Mouse (Mus musculus) forebrain, embryonic 16.5 days (tissue): Measurements from ENCODE around the gene Fam173a. TPM values are rescaled to one million over a fixed set of nuclear protein-coding genes. Genes with fewer than 3 reads are reported as not detected.
"Not testable (repeated sequence)": the region's sequence is repeated elsewhere in the genome, so short reads cannot be mapped to it uniquely, and the experiment has no call there.

Experiments used
- ATAC-seq: fragments of 200-750 bp; cut with Nextera tagmentation; 2 replicates; pipeline ENCODE4 v1.8.0; 2017; ENCODE audit warnings: mild to moderate bottlenecking, moderate library complexity
- H3K27ac ChIP-seq: fragments of 300-500 bp; sonication (generic); 2 replicates; pipeline ENCODE4 v1.5.1; 2014; ENCODE audit warnings: low read length, control low read depth
- H3K27me3 ChIP-seq: fragments of 300-500 bp; sonication (generic); replicated peaks from 2 replicates; pipeline ENCODE4 v1.6.1; 2014; ENCODE audit warnings: low read length; ENCODE audit not compliant: control insufficient read depth, insufficient read depth
- H3K36me3 ChIP-seq: fragments of 300-500 bp; sonication (generic); 2 replicates; pipeline ENCODE4 v1.6.1; 2014; ENCODE audit not compliant: control insufficient read depth, insufficient read depth
- H3K4me1 ChIP-seq: fragments of 300-500 bp; sonication (generic); replicated peaks from 2 replicates; pipeline ENCODE4 v1.6.1; 2014; ENCODE audit warnings: low read length; ENCODE audit not compliant: control insufficient read depth, insufficient read depth
- H3K4me2 ChIP-seq: fragments of 300-500 bp; sonication (generic); 2 replicates; pipeline ENCODE4 v1.6.1; 2014; ENCODE audit warnings: mild to moderate bottlenecking, low read length, control low read depth
- H3K4me3 ChIP-seq: fragments of 300-500 bp; sonication (generic); replicated peaks from 2 replicates; pipeline ENCODE4 v1.5.1; 2014; ENCODE audit warnings: mild to moderate bottlenecking, low read length, control low read depth
- H3K9ac ChIP-seq: fragments of 300-500 bp; sonication (generic); replicated peaks from 2 replicates; pipeline ENCODE4 v1.6.1; 2014; ENCODE audit warnings: low read depth, low read length, control low read depth
- H3K9me3 ChIP-seq: fragments of 300-500 bp; sonication (generic); 2 replicates; pipeline ENCODE4 v1.6.1; 2016; ENCODE audit warnings: low read length; ENCODE audit not compliant: control insufficient read depth
- WGBS: fragments of 180-500 bp; shearing (Covaris S2); extraction: QIAGEN DNeasy Blood & Tissue Kit; methylation state at CpG from one replicate; pipeline ENCODE4 v1.1.7; 2014; 5-methylcytosine and 5-hydroxymethylcytosine counted together
- polyA plus RNA-seq: library from polyadenylated mRNA; unstranded; fragments of >200 nt; fragmentation: Nextera tagmentation; extraction: Ambion mirVana; gene quantifications from 2 replicates; pipeline ENCODE4 v1.2.1, GENCODE M21; 2015

The Fam173a gene
- polyA plus RNA-seq, 1 experiment from 2014 or later, result 76.5 TPM

DNA sequence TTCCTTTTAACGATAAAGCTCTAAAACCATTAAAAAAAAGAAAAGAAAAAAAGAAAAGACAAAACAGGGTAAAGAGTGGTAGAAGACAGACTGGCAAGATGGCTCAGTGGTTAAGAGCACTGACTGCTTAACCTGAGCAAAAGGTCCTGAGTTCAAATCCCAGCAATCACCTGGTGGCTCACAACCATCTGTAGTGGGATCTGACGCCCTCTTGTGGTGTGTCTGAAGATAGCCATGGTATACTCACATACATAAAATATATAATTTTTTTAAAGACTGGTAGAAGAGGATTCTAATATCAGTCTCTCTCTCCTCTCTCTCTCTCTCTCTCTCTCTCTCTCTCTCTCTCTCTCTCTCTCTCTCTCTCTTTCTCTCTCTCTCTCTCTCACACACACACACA, 14.8 kb upstream of the Fam173a start:
- 48% methylated on average over 2 of the region's 2 CpGs for WGBS
- not testable (repeated sequence) for H3K4me3 ChIP-seq, H3K36me3 ChIP-seq, H3K9me3 ChIP-seq, H3K9ac ChIP-seq, H3K27me3 ChIP-seq, ATAC-seq, H3K27ac ChIP-seq, H3K4me2 ChIP-seq
- peaks cover 31% of the 10 kb centered on the region for H3K4me1 ChIP-seq

GRCm38 (mm10) chr17:25806507-25806906, 13.8 kb upstream of the Fam173a start:
- WGBS, result 77% methylated on average over 4 of the region's 4 CpGs
- no peak overlapping the region for H3K9ac ChIP-seq
- H3K4me2 ChIP-seq, result no peak overlapping the region
- H3K27ac ChIP-seq, result no peak overlapping the region
- ATAC-seq, result no peak
- H3K4me1 ChIP-seq, result peaks cover 34% of the 10 kb centered on the region
- no peaks in the 10 kb centered on the region for H3K27me3 ChIP-seq
- no peaks in the 10 kb centered on the region for H3K9me3 ChIP-seq
- no peak overlapping the region for H3K4me3 ChIP-seq
- H3K36me3 ChIP-seq, result no peaks in the 10 kb centered on the region

DNA sequence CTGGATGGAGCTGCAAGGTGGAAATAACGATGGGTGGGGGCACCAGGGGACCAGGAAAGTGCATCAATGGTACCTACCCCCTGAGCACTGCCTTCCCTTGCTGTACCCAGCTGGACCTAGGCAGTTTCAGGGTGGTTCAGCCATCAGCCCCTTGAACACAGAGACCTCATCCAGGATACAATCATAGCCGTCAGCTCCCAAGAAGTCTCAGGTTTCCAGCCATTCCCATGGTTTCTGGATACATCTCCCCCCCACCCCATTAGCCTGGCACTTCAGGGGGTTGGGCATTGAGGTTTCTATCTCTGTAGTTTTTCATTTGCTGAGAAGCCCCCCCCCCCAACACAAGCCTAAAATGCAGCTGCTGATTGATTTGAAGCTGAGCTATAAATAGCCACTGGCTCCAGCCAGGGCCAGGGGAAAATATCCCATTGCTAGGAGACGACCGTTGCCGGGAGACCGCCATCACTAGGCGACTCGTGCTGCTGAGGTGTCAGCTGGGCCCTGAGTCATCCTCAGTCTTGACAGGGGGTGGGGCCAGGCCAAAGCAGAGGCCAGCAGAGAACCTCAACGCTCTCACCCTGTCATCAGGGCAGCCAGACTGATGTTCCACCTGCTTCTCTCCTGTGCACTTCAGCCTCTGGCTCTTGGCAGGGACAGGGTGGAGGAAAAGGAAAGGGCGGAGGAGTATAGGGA, 10.3 kb upstream of the Fam173a start:
- Histone ChIP-seq H3K4me1 (peaks cover 14% of the 10 kb centered on the region), H3K9ac (peak overlapping the region; percentile 40), H3K27me3 (no peaks in the 10 kb centered on the region), H3K36me3 (no peaks in the 10 kb centered on the region), H3K4me3 (no peak overlapping the region), H3K27ac (peak overlapping the region; percentile 65), H3K9me3 (no peaks in the 10 kb centered on the region), H3K4me2 (peak overlapping the region; percentile 24)
- WGBS, result 8% methylated on average over 10 of the region's 10 CpGs
- peak; percentile 88 for ATAC-seq

DNA sequence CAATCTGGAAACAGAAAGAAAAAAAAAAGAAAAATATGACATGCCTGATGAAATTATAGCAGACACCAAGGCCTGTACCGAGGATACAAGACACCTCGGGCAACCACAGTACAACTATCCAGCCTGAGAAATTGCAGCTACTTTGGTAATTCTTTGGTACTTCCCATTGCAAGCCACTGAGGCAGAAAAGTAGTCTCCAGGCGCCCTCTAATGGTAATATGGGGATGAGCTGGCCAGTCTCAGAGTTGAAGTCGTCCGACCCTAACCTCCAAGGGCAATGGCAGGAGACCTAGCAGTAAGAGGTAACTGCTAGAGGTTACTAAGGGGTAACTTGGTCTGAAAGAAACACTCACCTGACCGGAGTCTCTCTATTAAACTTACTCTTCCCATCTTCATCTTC, 8.3 kb upstream of the Fam173a start:
- ATAC-seq, result peak; percentile 19; the same call in 1 of the 2 replicates
- 7% methylated on average over 6 of the region's 6 CpGs for WGBS

GRCm38 (mm10) chr17:25796951-25797369, 4.3 kb upstream of the Fam173a start, which contains the start of gene Metrn:
Gene Metrn, minus strand, starts transcription at chr17:25797136.
- Histone ChIP-seq H3K9ac (peak within 1 kb of the TSS; percentile 59), H3K4me1 (peaks cover 35% of the 10 kb centered on the region), H3K4me3 (peak within 1 kb of the TSS; percentile 55), H3K27me3 (no peaks in the 10 kb centered on the region; the same call in 1 of the 2 replicates), H3K9me3 (no peaks in the 10 kb centered on the region), H3K27ac (no peak within 1 kb of the TSS), H3K4me2 (peak within 1 kb of the TSS; percentile 74), H3K36me3 (no peaks in the 10 kb centered on the region)
- under 1% methylated on average over 35 of the region's 35 CpGs for WGBS
- peak; percentile 56 for ATAC-seq

More for the DNA sequence above, 8.3 kb upstream of the Fam173a start:
- Histone ChIP-seq H3K9me3 (no peaks in the 10 kb centered on the region), H3K9ac (no peak overlapping the region), H3K36me3 (no peaks in the 10 kb centered on the region), H3K4me1 (peaks cover 25% of the 10 kb centered on the region), H3K27ac (no peak overlapping the region), H3K4me3 (no peak overlapping the region), H3K27me3 (no peaks in the 10 kb centered on the region; the same call in 1 of the 2 replicates), H3K4me2 (no peak overlapping the region)

GRCm38 (mm10) chr17:25796211-25796771, 3.6 kb upstream of the Fam173a start:
- Histone ChIP-seq H3K4me3 (peak overlapping the region; percentile 55), H3K9me3 (no peaks in the 10 kb centered on the region), H3K36me3 (no peaks in the 10 kb centered on the region), H3K4me2 (peak overlapping the region; percentile 74), H3K4me1 (peaks cover 39% of the 10 kb centered on the region), H3K27ac (no peak overlapping the region), H3K27me3 (no peaks in the 10 kb centered on the region; the same call in 1 of the 2 replicates), H3K9ac (peak overlapping the region; percentile 59)
- no peak for ATAC-seq
- WGBS, result under 1% methylated on average over 37 of the region's 37 CpGs

DNA sequence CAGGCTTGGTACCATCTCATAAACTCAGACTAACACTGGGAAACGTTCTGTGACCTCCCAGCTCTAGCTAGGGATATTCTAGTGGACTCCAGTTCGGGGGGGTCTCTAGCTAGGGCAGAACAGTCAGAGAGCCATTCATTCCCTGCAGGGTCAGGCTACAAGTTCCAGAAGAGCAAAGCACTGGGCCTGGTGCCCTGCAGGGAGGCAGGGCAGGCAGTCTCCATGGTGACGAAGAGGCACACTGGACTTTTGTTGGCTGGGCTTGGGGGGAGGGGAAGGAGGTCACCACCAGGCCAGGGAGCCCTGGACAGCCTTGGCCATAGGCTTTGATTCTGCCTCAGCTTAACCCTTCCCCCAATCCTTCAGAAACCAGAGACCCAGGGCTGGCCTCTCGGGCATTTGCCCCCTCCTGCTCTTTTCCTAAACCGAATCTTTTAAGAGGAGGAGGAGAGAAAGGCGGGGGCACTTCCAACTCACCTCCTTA, 3.0 kb upstream of the Fam173a start, which contains the start of gene AC134908.4:
TSS of gene AC134908.4 (minus strand) at position 51 of the 484 bp plus-strand sequence.
- H3K4me2 ChIP-seq, result peak within 1 kb of the TSS; percentile 74
- no peaks in the 10 kb centered on the region for H3K36me3 ChIP-seq
- ATAC-seq, result no peak
- peaks cover 46% of the 10 kb centered on the region for H3K4me1 ChIP-seq
- no peaks in the 10 kb centered on the region for H3K9me3 ChIP-seq
- 13% methylated on average over 6 of the region's 6 CpGs for WGBS
- no peaks in the 10 kb centered on the region; the same call in 1 of the 2 replicates for H3K27me3 ChIP-seq
- peak within 1 kb of the TSS; percentile 59 for H3K9ac ChIP-seq
- H3K27ac ChIP-seq, result peak within 1 kb of the TSS; percentile 19; the same call in 1 of the 2 replicates
- peak within 1 kb of the TSS; percentile 55 for H3K4me3 ChIP-seq

DNA sequence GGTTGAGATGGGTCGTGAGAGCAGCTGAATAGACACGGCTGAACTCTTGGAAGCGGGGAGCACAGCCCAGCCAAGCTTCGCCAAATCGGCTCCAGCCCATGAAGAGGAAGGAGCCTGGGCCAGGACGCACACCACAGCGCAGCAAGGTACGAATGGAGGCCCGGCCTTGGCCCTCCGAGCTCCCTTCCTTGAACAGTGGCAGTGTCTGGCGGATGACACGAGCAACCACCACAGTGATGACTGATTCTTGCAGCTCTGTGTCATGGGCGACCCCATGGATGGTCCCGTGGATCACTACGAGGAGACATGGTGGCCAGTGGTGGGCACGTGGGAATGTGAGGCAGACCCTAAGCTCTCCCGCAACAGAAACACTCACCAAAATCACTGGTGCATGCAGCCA, 2.3 kb upstream of the Fam173a start:
- H3K4me1 ChIP-seq, result peaks cover 49% of the 10 kb centered on the region
- no peak for ATAC-seq
- H3K4me2 ChIP-seq, result peak overlapping the region; percentile 74
- H3K27me3 ChIP-seq, result no peaks in the 10 kb centered on the region; the same call in 1 of the 2 replicates
- 46% methylated on average over 17 of the region's 17 CpGs for WGBS
- H3K9me3 ChIP-seq, result no peaks in the 10 kb centered on the region
- peak overlapping the region; percentile 19; the same call in 1 of the 2 replicates for H3K27ac ChIP-seq
- no peak overlapping the region for H3K4me3 ChIP-seq
- H3K36me3 ChIP-seq, result no peaks in the 10 kb centered on the region
- H3K9ac ChIP-seq, result no peak overlapping the region

- Histone ChIP-seq H3K9me3 (no peaks in the 10 kb centered on the region), H3K4me1 (peaks cover 49% of the 10 kb centered on the region), H3K9ac (no peak overlapping the region), H3K27me3 (no peaks in the 10 kb centered on the region; the same call in 1 of the 2 replicates), H3K27ac (no peak overlapping the region), H3K36me3 (no peaks in the 10 kb centered on the region), H3K4me3 (no peak overlapping the region), H3K4me2 (no peak overlapping the region; the same call in 1 of the 2 replicates)
- 9% methylated on average over 13 of the region's 13 CpGs for WGBS
- ATAC-seq, result no peak
Measured at GRCm38 (mm10) chr17:25794197-25794596, 1.5 kb upstream of the Fam173a start.
